Mouse (Mus musculus): ENCODE data around the gene Tgfb3. TPM values are rescaled to one million over a fixed set of nuclear protein-coding genes. Genes with fewer than 3 reads are reported as not detected.

Gene Tgfb3
- polyA plus RNA-seq, 1 experiment, result 0.38 TPM

DNA sequence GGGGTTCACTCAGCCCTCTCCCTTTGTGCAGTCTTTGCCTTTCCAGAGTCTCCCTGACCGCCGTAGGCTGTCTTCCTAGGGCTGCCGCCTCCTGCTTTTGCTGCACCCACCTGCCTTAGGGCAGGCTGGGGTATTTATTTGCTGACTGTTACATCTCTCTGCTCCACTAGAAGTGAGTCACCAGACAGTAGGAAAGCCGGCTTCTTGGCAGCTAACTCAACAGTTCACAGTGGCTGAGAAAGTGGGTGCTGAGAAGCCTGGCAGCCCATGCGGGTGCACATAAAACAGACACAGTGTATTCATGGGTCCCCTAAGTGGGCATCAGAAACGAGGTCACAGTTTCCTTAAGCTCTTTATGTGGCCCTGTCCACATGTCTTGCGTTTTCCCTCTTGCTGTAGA, 7.0 kb upstream of the Tgfb3 start:
- H3K27me3 ChIP-seq (replicated peaks), result peaks cover 60% of the 10 kb centered on the region
- no peaks in the 10 kb centered on the region for H3K36me3 ChIP-seq (replicated peaks; ENCODE audit: low read length)
- no peaks in the 10 kb centered on the region for H3K9me3 ChIP-seq
- no peak for TF ChIP-seq FLI1 (IDR thresholded peaks at IDR 0.05; ENCODE audit: low read length)
- TF ChIP-seq GATA1 (IDR thresholded peaks at IDR 0.05; ENCODE audit: borderline replicate concordance, low read length), result no peak
- peaks cover 20% of the 10 kb centered on the region for H3K4me1 ChIP-seq
- no peak overlapping the region for H3K4me3 ChIP-seq (replicated peaks)

DNA sequence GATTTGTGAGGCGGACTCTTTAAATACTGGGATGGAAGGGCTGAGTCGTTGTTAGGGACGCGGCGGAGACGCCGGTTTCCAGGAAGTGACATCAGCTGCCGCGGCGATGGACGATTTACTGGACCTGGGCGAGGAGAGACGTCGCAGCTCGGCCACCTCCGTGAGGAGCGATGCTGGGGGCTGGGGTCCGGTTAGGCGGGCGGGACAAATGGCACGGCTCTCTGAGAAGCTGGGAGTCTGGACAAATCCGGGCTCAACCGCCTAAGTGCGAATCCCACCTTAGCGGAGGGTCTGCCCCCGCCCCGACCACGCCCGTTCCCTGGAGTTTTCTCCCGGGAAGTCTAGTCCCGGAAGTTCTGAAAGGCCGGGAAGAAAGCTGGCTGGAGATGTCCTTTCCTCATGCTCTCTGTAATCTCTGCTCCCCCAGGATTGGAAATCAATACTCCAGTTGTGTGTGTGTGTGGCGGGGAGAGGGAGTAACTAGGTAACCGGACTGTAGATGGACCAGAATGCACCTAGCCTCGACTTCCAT, 3.7 kb upstream of the Tgfb3 start, which contains the start of gene Ift43:
Gene Ift43 (plus strand): TSS at position 61 of the 532 bp plus-strand sequence.
- no peaks in the 10 kb centered on the region for H3K36me3 ChIP-seq (replicated peaks; ENCODE audit: low read length)
- peak within 1 kb of the TSS; percentile 91 for H3K4me3 ChIP-seq (replicated peaks)
- TF ChIP-seq GATA1 (IDR thresholded peaks at IDR 0.05; ENCODE audit: borderline replicate concordance, low read length) (no peak), FLI1 (IDR thresholded peaks at IDR 0.05; ENCODE audit: low read length) (no peak)
- peaks cover 26% of the 10 kb centered on the region for H3K4me1 ChIP-seq
- peaks cover 73% of the 10 kb centered on the region for H3K27me3 ChIP-seq (replicated peaks)
- no peaks in the 10 kb centered on the region for H3K9me3 ChIP-seq

DNA sequence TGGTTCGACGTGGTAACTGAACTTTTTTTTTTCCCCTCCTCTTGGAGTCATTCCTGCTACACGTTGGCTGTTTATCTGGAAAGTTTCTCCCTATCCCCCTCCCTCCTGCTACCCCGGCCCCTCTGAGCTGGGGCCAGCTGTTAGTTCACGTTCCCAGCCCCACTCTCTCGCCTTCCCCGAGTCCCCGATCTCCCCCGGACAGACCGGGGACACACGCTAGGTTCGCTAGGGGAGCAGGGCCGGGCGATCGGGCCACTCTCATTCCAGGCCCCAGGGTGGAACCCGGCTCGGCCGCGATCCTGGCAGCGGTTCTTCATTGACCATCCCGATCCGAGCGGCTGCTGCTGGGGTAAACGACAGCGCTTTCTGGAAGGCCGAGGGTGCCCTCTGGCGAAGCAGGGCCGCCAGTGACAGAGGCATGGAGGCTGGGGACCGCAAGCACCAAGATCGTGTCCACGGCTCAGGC, 394 bp upstream of the Tgfb3 start:
- Histone ChIP-seq H3K4me1 (peaks cover 26% of the 10 kb centered on the region), H3K4me3 (replicated peaks) (peak overlapping the region; percentile 92), H3K36me3 (replicated peaks; ENCODE audit: low read length) (no peaks in the 10 kb centered on the region), H3K27me3 (replicated peaks) (peaks cover 82% of the 10 kb centered on the region), H3K9me3 (no peaks in the 10 kb centered on the region)
- TF ChIP-seq GATA1 (IDR thresholded peaks at IDR 0.05; ENCODE audit: borderline replicate concordance, low read length) (no peak), FLI1 (IDR thresholded peaks at IDR 0.05; ENCODE audit: low read length) (no peak)

DNA sequence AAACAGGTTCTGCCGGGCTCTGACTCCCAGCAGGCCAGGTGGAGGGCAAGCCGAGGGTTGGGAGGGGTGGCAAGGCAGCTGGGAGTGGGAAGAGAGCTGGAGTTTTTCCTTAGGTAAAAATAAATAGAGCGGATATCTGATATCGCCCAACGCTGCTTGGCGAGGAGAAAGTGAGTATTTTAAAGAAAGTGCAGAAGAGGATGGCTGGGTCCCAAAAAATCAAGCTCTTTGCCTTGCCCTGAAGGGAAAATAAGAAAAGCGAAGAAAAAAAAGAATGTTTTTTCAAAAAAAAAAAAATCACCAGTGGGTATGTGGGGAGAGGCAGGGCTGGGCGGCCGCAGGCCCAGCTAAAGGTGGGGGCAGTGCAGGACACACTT, 677 bp downstream of the Tgfb3 start:
- Histone ChIP-seq H3K4me3 (replicated peaks) (peak overlapping the region; percentile 92), H3K27me3 (replicated peaks) (peaks cover 78% of the 10 kb centered on the region), H3K9me3 (no peaks in the 10 kb centered on the region)

DNA sequence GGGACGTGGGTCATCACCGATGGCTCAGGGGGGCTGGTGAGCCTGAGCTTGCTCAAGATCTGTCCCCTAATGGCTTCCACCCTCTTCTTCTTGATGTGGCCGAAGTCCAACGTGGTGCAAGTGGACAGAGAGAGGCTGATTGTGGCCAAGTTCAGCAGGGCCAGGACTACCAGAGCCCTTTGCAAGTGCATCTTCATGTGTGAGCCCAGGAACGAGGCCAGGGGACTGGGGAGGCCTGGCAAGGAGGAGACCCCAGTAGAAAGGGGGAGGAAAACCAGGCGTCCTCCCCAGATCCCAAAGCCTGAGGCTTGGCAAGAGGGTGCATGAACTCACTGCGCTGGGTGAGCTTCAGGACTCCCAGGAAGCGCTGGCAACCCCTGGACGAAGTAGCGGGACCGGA, 1.1 kb downstream of the Tgfb3 start:
- Histone ChIP-seq H3K27me3 (replicated peaks) (peaks cover 74% of the 10 kb centered on the region), H3K4me3 (replicated peaks) (peak overlapping the region; percentile 14)

More for the DNA sequence above, 677 bp downstream of the Tgfb3 start:
- H3K4me1 ChIP-seq, result peaks cover 25% of the 10 kb centered on the region
- TF ChIP-seq FLI1 (IDR thresholded peaks at IDR 0.05; ENCODE audit: low read length) (no peak), GATA1 (IDR thresholded peaks at IDR 0.05; ENCODE audit: borderline replicate concordance, low read length) (no peak)
- H3K36me3 ChIP-seq (replicated peaks; ENCODE audit: low read length), result no peaks in the 10 kb centered on the region

DNA sequence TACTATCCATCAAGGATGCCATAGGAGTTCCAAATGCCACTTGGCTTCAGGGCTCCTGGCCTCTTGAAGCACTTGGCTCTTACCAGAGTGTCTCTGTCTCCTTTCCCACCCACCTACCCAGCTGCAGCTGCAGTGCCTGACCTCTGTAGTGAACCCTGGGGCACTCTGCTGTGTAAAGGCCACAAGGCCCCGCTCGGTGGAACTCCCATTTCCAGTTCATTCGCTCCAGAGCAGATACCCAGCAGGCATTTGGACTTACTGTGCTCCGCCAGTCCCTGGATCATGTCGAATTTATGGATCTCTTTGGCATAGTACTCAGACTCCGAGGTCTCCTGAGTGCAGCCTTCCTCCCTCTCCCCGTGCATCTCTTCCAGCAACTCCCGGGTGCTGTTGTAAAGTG, 1.5 kb downstream of the Tgfb3 start:
- Histone ChIP-seq H3K9me3 (no peaks in the 10 kb centered on the region), H3K4me1 (peaks cover 17% of the 10 kb centered on the region), H3K27me3 (replicated peaks) (peaks cover 70% of the 10 kb centered on the region), H3K4me3 (replicated peaks) (peak overlapping the region; percentile 14), H3K36me3 (replicated peaks; ENCODE audit: low read length) (no peaks in the 10 kb centered on the region)
- TF ChIP-seq FLI1 (IDR thresholded peaks at IDR 0.05; ENCODE audit: low read length) (no peak), GATA1 (IDR thresholded peaks at IDR 0.05; ENCODE audit: borderline replicate concordance, low read length) (no peak)

More for the DNA sequence above, 1.1 kb downstream of the Tgfb3 start:
- no peaks in the 10 kb centered on the region for H3K9me3 ChIP-seq
- TF ChIP-seq FLI1 (IDR thresholded peaks at IDR 0.05; ENCODE audit: low read length) (no peak), GATA1 (IDR thresholded peaks at IDR 0.05; ENCODE audit: borderline replicate concordance, low read length) (no peak)
- no peaks in the 10 kb centered on the region for H3K36me3 ChIP-seq (replicated peaks; ENCODE audit: low read length)
- peaks cover 21% of the 10 kb centered on the region for H3K4me1 ChIP-seq

DNA sequence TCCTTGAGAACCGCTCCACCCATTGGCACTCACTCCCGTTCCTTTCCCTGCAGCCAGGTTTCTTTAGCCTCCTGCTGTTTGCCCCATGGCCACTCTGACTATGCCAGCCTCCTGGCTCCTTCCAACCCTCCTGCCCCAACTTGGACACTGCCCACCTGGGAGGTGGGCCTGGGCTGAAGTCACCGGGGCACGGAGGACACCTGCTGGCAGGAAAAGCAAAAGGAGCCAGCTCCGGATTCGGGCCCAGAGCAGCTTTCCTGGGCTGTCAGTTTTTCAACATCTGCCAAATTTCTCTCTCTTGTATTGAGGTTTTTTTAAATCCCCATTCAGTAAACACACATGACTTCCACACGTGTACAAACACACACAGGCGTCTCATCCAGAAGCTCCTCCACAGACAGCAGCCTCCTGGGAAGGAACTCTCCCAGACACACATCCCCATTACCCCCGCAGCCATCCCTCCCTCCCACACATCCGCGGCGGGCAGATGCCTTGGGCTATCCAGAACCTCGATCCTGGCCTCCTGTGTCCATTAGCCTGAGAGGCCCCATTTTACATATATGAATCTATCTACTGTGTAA, 2.4 kb downstream of the Tgfb3 start:
- Histone ChIP-seq H3K36me3 (replicated peaks; ENCODE audit: low read length) (no peaks in the 10 kb centered on the region), H3K4me3 (replicated peaks) (no peak overlapping the region), H3K9me3 (0 out of 2 replicates have a peak, but pooled peaks cover 4% of the 10 kb centered on the region), H3K27me3 (replicated peaks) (peaks cover 64% of the 10 kb centered on the region), H3K4me1 (peaks cover 13% of the 10 kb centered on the region)
- TF ChIP-seq GATA1 (IDR thresholded peaks at IDR 0.05; ENCODE audit: borderline replicate concordance, low read length), result no peak

DNA sequence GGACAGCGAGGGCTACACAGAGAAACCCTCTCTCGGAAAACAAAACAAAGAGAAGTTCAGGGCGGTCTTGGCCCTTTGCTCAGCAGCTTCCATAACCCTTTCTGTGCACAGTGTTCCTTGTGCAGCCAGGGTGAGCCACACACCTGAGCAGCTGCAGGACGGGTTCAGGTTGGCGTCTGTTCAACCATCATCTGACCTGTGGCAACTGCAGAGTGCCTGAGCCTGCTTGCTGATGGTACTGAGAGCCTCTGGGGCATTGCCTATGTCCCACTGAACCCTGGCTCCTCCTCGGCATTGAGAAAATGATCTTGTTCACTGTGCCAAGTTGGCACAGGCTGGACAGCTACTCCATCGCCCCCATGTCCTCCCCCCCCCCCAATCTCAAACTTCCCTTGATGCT, 3.5 kb downstream of the Tgfb3 start:
- TF ChIP-seq FLI1 (IDR thresholded peaks at IDR 0.05; ENCODE audit: low read length), result no peak
- no peak for TF ChIP-seq GATA1 (IDR thresholded peaks at IDR 0.05; ENCODE audit: borderline replicate concordance, low read length)
- peaks cover 7% of the 10 kb centered on the region for H3K9me3 ChIP-seq
- no peak overlapping the region for H3K4me3 ChIP-seq (replicated peaks)
- H3K36me3 ChIP-seq (replicated peaks; ENCODE audit: low read length), result no peaks in the 10 kb centered on the region
- peaks cover 61% of the 10 kb centered on the region for H3K27me3 ChIP-seq (replicated peaks)
- H3K4me1 ChIP-seq, result peaks cover 13% of the 10 kb centered on the region

DNA sequence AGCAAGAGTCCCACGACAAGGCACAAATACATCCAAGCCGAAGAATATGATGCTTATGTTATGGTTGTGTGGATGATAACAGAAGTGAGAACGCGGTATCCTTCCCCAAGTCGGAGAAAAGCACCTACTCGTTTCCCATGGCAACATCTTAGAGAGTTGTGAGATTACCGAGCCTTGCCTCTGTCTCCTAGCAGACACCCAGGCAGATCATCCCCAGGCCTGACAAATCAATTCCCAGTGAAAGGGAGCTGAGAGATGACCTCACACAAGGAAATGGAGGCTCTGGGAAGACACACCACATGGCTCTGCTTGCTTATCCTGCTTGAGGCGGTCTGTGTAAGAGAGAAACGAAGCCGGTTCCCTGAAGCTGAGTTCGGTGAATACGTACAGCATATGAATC, 4.2 kb downstream of the Tgfb3 start:
- H3K4me1 ChIP-seq, result peaks cover 12% of the 10 kb centered on the region
- H3K27me3 ChIP-seq (replicated peaks), result peaks cover 60% of the 10 kb centered on the region
- H3K4me3 ChIP-seq (replicated peaks), result no peak overlapping the region
- peaks cover 7% of the 10 kb centered on the region for H3K9me3 ChIP-seq
- H3K36me3 ChIP-seq (replicated peaks; ENCODE audit: low read length), result no peaks in the 10 kb centered on the region
- no peak for TF ChIP-seq GATA1 (IDR thresholded peaks at IDR 0.05; ENCODE audit: borderline replicate concordance, low read length)
- TF ChIP-seq FLI1 (IDR thresholded peaks at IDR 0.05; ENCODE audit: low read length), result no peak

DNA sequence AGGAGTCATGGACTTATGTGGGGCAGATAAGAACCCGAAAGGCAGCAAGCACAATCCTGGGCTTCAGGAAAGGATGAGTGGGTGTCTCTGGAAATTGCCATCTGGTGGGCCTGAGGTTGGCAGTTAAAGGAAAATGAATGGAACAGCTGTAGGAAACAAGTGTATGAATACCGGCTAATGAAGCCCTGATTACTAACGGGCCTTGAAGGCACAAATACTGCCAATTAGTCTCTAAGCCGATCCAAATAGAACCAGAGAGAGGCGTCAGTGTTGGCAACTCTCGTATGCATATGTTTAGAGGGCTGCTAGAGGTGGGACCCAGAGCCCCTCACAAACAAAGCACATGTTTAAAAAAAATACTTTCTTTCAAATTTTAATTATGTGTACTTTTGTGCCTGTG, 7.4 kb downstream of the Tgfb3 start:
- Histone ChIP-seq H3K4me1 (no peaks in the 10 kb centered on the region), H3K9me3 (peaks cover 7% of the 10 kb centered on the region), H3K4me3 (replicated peaks) (no peak overlapping the region), H3K27me3 (replicated peaks) (peaks cover 52% of the 10 kb centered on the region), H3K36me3 (replicated peaks; ENCODE audit: low read length) (no peaks in the 10 kb centered on the region)
- TF ChIP-seq FLI1 (IDR thresholded peaks at IDR 0.05; ENCODE audit: low read length), result no peak
- TF ChIP-seq GATA1 (IDR thresholded peaks at IDR 0.05; ENCODE audit: borderline replicate concordance, low read length), result no peak
